Mouse (Mus musculus): ENCODE results near the gene Il11ra2. TPM values are rescaled to one million over a fixed set of nuclear protein-coding genes. Genes with fewer than 3 reads are reported as not detected.

The Il11ra2 gene
- not detected for polyA plus RNA-seq (2014; fragmentation: Illumina TruSeq; extraction: RNeasy Lipid Tissue Mini Kit (QIAGEN cat#74804); ENCODE audit: low read depth, low replicate concordance)

DNA sequence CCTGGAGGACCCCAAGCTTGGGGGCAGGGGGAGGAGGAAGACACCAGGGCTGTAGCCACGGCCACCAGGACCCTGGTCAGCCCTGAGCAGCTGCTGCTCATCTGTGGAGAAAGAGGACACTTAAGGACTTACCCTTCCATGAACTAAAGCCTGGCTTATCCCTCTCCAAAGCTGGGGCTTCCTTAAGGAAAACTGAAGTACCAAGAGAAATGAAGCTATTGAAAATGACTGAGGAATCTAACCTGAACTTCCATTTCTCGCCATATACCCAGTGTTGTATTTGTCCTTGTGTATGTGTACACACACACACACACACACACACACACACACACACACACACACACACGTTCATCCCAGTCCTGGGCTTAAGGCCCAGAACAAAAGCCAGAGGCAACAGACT is at the start of gene Il11ra2:
Il11ra2 (minus strand) TSS at position 101 of the 400 bp plus-strand sequence.

DNA sequence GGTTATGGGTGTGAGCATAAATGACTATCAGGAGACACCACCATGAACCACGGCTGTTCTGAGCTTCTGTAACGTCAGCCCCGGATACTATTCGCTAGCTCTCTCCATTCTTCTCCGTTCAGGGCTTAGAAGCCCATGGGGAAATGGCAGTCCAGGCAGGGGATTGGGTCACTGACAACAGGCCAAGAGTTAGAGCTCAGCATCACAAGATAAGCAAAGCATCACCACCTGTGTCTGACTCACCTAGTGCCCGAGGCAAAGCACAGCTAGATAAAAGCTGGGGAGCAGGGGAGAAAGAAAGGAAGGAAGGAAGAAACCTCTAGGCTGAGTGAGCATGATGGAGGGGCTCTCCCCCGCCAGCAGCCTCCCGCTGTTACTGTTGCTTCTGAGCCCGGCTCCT is 6.7 kb downstream of the Il11ra2 start, which contains the start of gene Ccl27b:
Ccl27b (plus strand) TSS at position 301 of the 400 bp plus-strand sequence.

DNA sequence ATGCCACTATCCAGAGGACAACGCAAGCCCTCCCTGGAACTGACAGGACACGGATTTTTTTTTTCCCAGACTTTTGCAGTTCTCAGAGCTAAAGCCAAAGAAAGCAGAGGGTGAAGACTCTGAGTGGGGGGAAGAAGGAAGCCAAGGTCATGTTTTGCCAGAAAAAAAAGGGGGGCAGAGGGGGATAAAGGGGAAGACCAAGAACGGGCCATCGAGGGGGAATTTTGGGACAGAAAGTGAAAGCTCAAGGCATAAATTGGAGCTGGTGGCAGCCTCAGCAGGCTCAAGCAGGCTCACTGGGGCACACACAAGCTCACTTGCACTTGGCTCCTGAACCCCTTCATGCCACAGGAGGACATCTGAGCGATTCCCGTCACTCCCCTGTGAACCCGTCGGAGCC is 32.3 kb downstream of the Il11ra2 start, which contains the start of gene Gm2564:
Gm2564 (plus strand) TSS at position 301 of the 400 bp plus-strand sequence.

DNA sequence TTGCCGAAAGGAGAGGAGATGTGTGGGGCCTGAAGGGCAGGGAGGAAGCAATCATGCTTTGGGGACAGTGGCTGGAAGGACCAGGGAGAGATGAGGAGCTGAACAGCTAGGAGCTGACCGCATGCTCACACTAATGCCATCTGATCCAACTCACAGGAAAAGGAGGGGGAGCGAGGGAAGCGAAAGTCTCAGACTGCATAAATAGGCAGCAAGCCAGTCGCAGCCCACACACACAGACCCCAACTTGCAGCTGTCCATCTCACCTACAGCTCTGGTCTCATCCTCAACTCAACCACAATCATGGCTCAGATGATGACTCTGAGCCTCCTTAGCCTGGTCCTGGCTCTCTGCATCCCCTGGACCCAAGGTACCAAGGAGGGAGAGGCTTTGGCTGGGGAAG is 49.8 kb downstream of the Il11ra2 start, which contains the start of gene Gm10591:
Gm10591 (plus strand) TSS at position 301 of the 400 bp plus-strand sequence.

Other genes with a start within 250 kb of the Il11ra2 start
- not detected for gene Gm21586, start 222.5 kb downstream of the Il11ra2 start, polyA plus RNA-seq (2014; fragmentation: Illumina TruSeq; extraction: RNeasy Lipid Tissue Mini Kit (QIAGEN cat#74804); ENCODE audit: low read depth, low replicate concordance)
- not detected for gene Gm2163, start 195.1 kb downstream of the Il11ra2 start, polyA plus RNA-seq (2014; fragmentation: Illumina TruSeq; extraction: RNeasy Lipid Tissue Mini Kit (QIAGEN cat#74804); ENCODE audit: low read depth, low replicate concordance)
- gene Fam205a2, start 133.7 kb downstream of the Il11ra2 start, polyA plus RNA-seq (2014; fragmentation: Illumina TruSeq; extraction: RNeasy Lipid Tissue Mini Kit (QIAGEN cat#74804); ENCODE audit: low read depth, low replicate concordance) = not detected
- not detected for gene Gm10591, start 49.7 kb downstream of the Il11ra2 start, polyA plus RNA-seq (2014; fragmentation: Illumina TruSeq; extraction: RNeasy Lipid Tissue Mini Kit (QIAGEN cat#74804); ENCODE audit: low read depth, low replicate concordance)
- gene Gm2564, start 32.2 kb downstream of the Il11ra2 start, polyA plus RNA-seq (2014; fragmentation: Illumina TruSeq; extraction: RNeasy Lipid Tissue Mini Kit (QIAGEN cat#74804); ENCODE audit: low read depth, low replicate concordance) = not detected
- gene Ccl27b, start 6.6 kb downstream of the Il11ra2 start, polyA plus RNA-seq (2014; fragmentation: Illumina TruSeq; extraction: RNeasy Lipid Tissue Mini Kit (QIAGEN cat#74804); ENCODE audit: low read depth, low replicate concordance) = not detected
- gene 4930578G10Rik, start 73.7 kb upstream of the Il11ra2 start, polyA plus RNA-seq (2014; fragmentation: Illumina TruSeq; extraction: RNeasy Lipid Tissue Mini Kit (QIAGEN cat#74804); ENCODE audit: low read depth, low replicate concordance) = not detected
- gene Ccl19, start 94.7 kb upstream of the Il11ra2 start, polyA plus RNA-seq (2014; fragmentation: Illumina TruSeq; extraction: RNeasy Lipid Tissue Mini Kit (QIAGEN cat#74804); ENCODE audit: low read depth, low replicate concordance) = not detected
- not detected for gene Ccl21a, start 112.1 kb upstream of the Il11ra2 start, polyA plus RNA-seq (2014; fragmentation: Illumina TruSeq; extraction: RNeasy Lipid Tissue Mini Kit (QIAGEN cat#74804); ENCODE audit: low read depth, low replicate concordance)
- gene Fam205a1, start 192.0 kb upstream of the Il11ra2 start, polyA plus RNA-seq (2014; fragmentation: Illumina TruSeq; extraction: RNeasy Lipid Tissue Mini Kit (QIAGEN cat#74804); ENCODE audit: low read depth, low replicate concordance) = not detected
- not detected for gene Gm12394, start 194.9 kb upstream of the Il11ra2 start, polyA plus RNA-seq (2014; fragmentation: Illumina TruSeq; extraction: RNeasy Lipid Tissue Mini Kit (QIAGEN cat#74804); ENCODE audit: low read depth, low replicate concordance)
- gene Fam205c, start 212.3 kb upstream of the Il11ra2 start, polyA plus RNA-seq (2014; fragmentation: Illumina TruSeq; extraction: RNeasy Lipid Tissue Mini Kit (QIAGEN cat#74804); ENCODE audit: low read depth, low replicate concordance) = not detected